Mouse (Mus musculus) right cerebral cortex, postnatal 14 days (tissue): ENCODE measurements at regions not wholly inside any gene's neighbourhood (a gene's known extent, or its start where the extent isn't known, plus 50 kb on each side); places are given as distances from the start of the nearest gene placed in this dataset.

Source experiments
- DNase-seq: peaks from one replicate; pipeline ENCODE4 v3.0.0; 2022

DNA sequence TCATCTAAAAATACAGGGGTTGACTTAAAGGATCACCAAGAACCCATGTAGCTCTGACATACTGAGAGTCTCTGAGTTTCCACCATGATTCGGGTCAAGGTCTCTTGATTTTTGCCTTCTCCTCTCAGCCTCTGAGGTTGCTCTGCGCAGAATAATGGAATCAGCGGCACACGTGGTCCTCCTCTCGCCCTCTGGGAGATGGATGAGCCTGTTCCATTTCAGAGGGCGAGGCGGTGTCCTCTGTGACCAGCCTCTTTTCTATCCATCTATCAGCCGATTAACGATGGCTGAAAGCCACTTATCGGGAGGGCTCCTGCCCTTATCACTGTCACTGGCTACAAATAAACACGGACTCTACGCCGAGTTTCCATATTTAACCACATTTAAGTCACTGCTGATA is 124.6 kb upstream of the Pax6 start:
- no peak for DNase-seq

DNA sequence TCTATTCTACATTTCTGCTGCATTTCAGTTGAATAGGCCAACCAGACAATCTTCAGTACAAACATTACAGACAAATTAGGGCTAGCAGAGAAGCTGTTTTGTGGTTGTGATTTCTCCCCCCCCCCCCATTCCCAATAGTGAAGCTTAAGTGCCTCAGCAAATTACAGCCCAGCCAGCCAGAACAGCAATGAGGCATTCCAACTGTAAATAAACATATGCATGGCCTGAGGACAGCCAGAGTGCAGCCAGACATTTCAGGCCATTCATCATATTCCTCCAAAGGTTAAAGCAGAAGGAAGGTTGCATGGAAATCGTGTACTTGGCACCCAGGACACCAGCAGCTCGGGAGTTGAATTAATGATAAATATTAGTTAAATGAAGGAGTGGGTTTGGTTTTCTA is 116.6 kb upstream of the Pax6 start:
- DNase-seq: no peak

DNA sequence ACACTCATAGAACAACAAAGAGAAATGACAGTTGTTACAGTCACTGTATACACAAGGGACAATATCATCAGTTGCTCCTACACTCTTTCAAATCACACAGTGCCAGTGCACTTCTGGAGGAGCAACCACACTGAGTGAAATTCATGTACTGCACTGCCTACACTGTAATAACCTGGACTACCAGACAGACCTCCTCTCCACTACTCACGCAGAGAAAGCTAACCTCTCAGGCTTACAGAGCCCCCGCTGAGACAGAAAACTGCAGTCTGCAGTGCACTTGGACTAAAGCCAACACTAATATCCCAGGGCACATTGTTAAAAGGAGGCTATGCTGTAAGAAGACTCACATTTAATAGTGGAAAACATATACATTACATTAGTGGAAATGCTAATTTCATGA is 81.9 kb upstream of the Pax6 start:
- DNase-seq: no peak

GRCm38 (mm10) chr2:105594131-105594530 is 74.6 kb upstream of the Pax6 start:
- DNase-seq: no peak

GRCm38 (mm10) chr2:105604553-105605116 is 64.1 kb upstream of the Pax6 start:
- DNase-seq: no peak

DNA sequence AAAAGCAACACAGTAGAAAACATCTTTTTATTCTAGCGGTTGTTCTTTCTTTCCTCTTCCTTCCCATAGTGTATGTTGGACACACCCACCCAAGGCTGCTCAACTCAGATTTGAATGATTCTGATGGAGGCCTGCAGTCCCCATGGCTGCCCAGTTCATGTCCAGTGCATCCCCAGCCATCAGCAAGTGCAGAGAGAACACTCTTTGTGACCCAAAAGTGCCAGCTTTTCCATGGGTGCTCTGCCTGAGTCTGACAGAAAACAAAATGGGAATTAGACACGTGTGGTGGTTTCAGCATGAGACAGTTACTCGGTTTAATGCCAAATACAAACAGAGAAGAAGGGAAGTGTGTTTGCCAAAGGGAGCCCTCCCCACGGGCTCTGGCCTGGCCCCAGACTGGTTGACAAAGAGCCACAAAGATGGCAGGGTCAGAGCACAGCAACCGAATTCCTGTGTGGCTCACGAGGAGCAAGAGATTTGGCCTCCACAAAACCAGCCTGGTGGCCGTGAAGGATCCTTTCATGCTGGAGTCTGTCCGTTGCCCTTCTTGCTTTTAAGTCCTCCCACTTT is 60.6 kb upstream of the Pax6 start:
- no peak for DNase-seq

- no peak for DNase-seq
These were observed 59.9 kb upstream of the Pax6 start for GRCm38 (mm10) chr2:105608756-105609155.

DNA sequence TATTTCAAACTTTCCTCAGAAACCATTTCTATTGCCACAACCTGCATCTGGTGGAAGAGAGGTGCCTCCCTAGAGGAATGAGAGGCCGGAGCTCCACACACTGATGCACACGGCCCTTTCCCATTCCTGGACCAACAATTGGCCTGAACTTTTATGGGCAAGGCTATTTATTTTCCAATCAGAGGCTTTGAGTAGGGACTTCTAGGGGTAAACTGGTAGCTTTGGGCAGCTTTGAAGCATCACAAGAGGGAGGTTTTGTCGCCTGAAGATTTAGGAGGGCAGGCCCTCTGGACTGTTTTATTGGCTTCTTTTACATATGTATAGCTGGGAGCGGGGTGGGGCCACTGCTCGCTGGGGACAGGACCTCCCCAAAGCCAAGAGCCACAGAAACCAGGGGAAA is 57.7 kb upstream of the Pax6 start:
- no peak for DNase-seq

DNA sequence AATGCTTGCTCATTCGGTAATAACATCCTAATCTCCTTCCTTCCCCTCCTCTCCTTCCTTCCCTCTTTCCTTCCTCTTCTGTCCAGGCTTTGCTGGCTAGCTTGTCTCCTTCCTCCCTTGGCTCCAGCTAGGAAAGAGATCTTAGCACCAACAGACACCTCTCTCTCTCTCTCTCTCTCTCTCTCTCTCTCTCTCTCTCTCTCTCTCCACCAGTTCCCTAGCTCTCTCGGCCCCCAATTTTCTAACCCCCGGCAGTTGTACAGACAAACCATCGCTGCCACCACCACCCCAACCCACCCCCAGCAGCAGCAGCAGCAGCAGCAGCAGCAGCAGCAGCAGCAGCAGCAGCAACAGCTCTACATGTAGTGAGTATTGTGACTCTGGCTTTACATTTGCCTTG is 57.0 kb upstream of the Pax6 start:
- DNase-seq: no peak

GRCm38 (mm10) chr2:105612051-105612664 is 56.5 kb upstream of the Pax6 start:
- no peak for DNase-seq

DNA sequence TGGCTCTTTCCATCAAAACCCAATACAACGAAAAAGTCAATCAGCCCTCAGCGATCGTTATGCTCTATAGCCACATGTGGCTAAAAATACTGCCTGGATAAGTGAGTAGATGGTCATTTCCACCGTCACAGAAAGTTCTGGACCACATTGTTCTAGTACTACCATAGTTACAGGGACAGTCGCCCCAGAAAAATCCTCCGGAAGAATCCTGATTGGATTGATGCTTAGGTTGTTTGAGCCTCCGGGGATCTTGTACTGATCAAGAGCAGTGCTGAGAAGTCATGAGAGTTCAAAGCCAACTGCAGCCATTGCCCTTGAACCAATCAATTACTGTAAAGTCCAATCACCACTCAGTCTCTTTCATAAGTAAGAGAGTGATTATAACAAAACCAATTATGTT is 56.0 kb upstream of the Pax6 start:
- DNase-seq: no peak

DNA sequence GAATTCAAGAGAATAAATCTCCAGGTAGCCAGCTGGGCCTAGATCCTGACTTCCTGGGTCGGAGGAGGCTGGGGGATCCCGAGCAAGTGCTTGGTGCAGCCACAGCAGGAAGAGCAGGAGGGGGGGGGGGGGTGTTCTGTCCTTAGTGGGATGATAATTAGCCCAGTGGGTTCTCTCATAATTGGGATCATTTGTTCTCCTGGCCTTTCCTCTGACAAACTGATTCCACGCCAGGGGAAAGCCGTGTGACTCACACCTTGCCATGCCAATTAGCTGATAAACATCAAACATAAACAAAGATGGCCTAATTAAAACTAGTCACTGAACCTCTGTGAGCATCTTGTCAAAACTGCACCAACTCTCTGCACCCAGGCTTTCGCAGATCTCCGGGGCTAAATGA is 55.5 kb upstream of the Pax6 start:
- DNase-seq: no peak

- peak; percentile 18 for DNase-seq
These were observed 52.6 kb upstream of the Pax6 start for GRCm38 (mm10) chr2:105615891-105616733.
